15 mouse cellular contexts compared by ENCODE assay signal in genomic region chr10:13653326-13653725, GRCm38 (mm10).
"Had no signal": no experiment of that assay in that cellular context is flagged by ENCODE, and none has a peak within 500 bp of the region (broad histone marks: within the 10 kb centered on the region; RNA-seq: fewer than 3 reads in every experiment).

No protein-coding gene starts in this region.

- H3K36me3 ChIP-seq: intestine, embryonic 15.5 days; liver, embryonic 13.5 days; midbrain, embryonic 12.5 days had no signal

- H3K9ac ChIP-seq: intestine, embryonic 15.5 days; liver, embryonic 13.5 days; midbrain, embryonic 12.5 days had no signal

- H3K27me3 ChIP-seq: intestine, embryonic 15.5 days; liver, embryonic 13.5 days; midbrain, embryonic 12.5 days had no signal

- H3K27ac ChIP-seq: intestine, embryonic 15.5 days; left cerebral cortex, adult 2 months; liver, embryonic 13.5 days; midbrain, embryonic 12.5 days had no signal

- H3K4me2 ChIP-seq: intestine, embryonic 15.5 days; liver, embryonic 13.5 days; midbrain, embryonic 12.5 days had no signal

- H3K4me3 ChIP-seq: intestine, embryonic 15.5 days; left cerebral cortex, adult 2 months; liver, embryonic 13.5 days; midbrain, embryonic 12.5 days had no signal

- ATAC-seq: intestine, embryonic 15.5 days had no signal

- DNase-seq: kidney, adult 11 months; kidney, adult 8-10 months; kidney, postnatal 14 days; kidney, postnatal 4 days; layer of hippocampus, adult 9-11 months; layer of hippocampus, postnatal 36 days; liver, embryonic 13.5 days; lung, adult 2 months; lung, postnatal 14 days; lung, postnatal 4 days; thymus, adult 2 months; thymus, postnatal 14 days had no signal

- H3K9me3 ChIP-seq: intestine, embryonic 15.5 days; liver, embryonic 13.5 days; midbrain, embryonic 12.5 days had no signal

- H3K4me1 ChIP-seq: intestine, embryonic 15.5 days; liver, embryonic 13.5 days; midbrain, embryonic 12.5 days had no signal
